Comparison of ENCODE assay signal across 8 mouse cellular contexts in genomic region chr3:121425861-121426620, GRCm38 (mm10). TPM values are rescaled to one million over a fixed set of nuclear protein-coding genes. Genes with fewer than 3 reads are reported as not detected.
DNase-seq lines count a peak whose midpoint lies in the region; ATAC-seq lines count a peak whose summit lies in the region.

TSS of gene Cnn3 (plus strand) at chr3:121426497.

- H3K4me2 ChIP-seq in hindbrain, embryonic 15.5 days, result peak within 1 kb of the TSS; percentile 76

- peaks cover 36% of the 10 kb centered on the region for H3K4me1 ChIP-seq in hindbrain, embryonic 15.5 days (replicated peaks)

- H3K36me3 ChIP-seq in hindbrain, embryonic 15.5 days, result no peaks in the 10 kb centered on the region

- WGBS in hindbrain, embryonic 15.5 days, result under 1% methylated on average over 62 of the region's 66 CpGs

- ATAC-seq in hindbrain, embryonic 15.5 days (ENCODE audit: low FRiP score, low read depth), result peak; percentile 91

- H3K9ac ChIP-seq in hindbrain, embryonic 15.5 days, result peak within 1 kb of the TSS; percentile 96

- H3K27me3 ChIP-seq in hindbrain, embryonic 15.5 days, result no peaks in the 10 kb centered on the region

- H3K27ac ChIP-seq in hindbrain, embryonic 15.5 days (replicated peaks), result peak within 1 kb of the TSS; percentile 96

- H3K4me3 ChIP-seq in hindbrain, embryonic 15.5 days, result peak within 1 kb of the TSS; percentile 91

- peak; percentile 98 for DNase-seq in ZHBTc4 (ENCODE audit: low read depth, low spot score)
- peak; percentile 81 to 92 for DNase-seq in cerebellum, postnatal 4 days (ENCODE audit: low spot score in 2 of 2)
- peak; percentile 87 for DNase-seq in gastrocnemius, adult 18-20 months (ENCODE audit: low spot score)
- DNase-seq in layer of hippocampus, postnatal 36 days, result peak; percentile 86
- DNase-seq in lung, postnatal 36 days, result peak; percentile 94
- peak; percentile 85 for DNase-seq in retina, postnatal 7 days (ENCODE audit: low read depth, low spot score)
- DNase-seq in urinary bladder, adult 18-20 months (ENCODE audit: low spot score in 2 of 2), result peak; percentile 75 to 90

- H3K9me3 ChIP-seq in hindbrain, embryonic 15.5 days, result no peaks in the 10 kb centered on the region

RNA-seq across cellular contexts. Expression of gene Cnn3, which starts in this region (rescaled TPM):
- 10 to 100 TPM; 15.2 to 21.6 TPM for total RNA-seq in gastrocnemius, adult 18-20 months (2021)
- 423 and 447 TPM in 2 replicates for polyA plus RNA-seq in hindbrain, embryonic 15.5 days (2015; fragmentation: Nextera tagmentation; extraction: Ambion mirVana)
- 100 to 1,000 TPM in 1 of 2 experiments, 10 to 100 TPM in 1; 98.4 to 111 TPM for total RNA-seq in layer of hippocampus, postnatal 36 days (2021)

Comparison
In these comparisons a context has a peak if more than half of its experiments do, and no peak if none do; other contexts are left out.
1. Peak in every context shown above with its lines: DNase-seq, ATAC-seq, H3K4me3 ChIP-seq and H3K27ac ChIP-seq.
2. RNA of gene Cnn3 (total RNA-seq): 98.4 to 111 TPM in layer of hippocampus, postnatal 36 days; 15.2 to 21.6 TPM in gastrocnemius, adult 18-20 months; every median in the first group is over 4 times any median in the second.